Mouse (Mus musculus) splenic B cell, adult 2 months (primary cell): Measurements from ENCODE around the gene Idh3a.

Experiments used
- DNase-seq: peaks from one replicate; pipeline ENCODE4 v3.0.0-alpha.2; 2011; ENCODE audit warnings: low read depth, low spot score
- H3K27me3 ChIP-seq: 2 replicates; pipeline ENCODE4 v1.6.1; 2012; ENCODE audit warnings: mild to moderate bottlenecking, low read length, moderate library complexity, mixed read lengths; ENCODE audit not compliant: control insufficient read depth, poor library complexity, insufficient read depth, severe bottlenecking
- H3K36me3 ChIP-seq: 2 replicates; pipeline ENCODE4 v1.6.1; 2012; ENCODE audit warnings: mild to moderate bottlenecking, low read length, moderate library complexity, mixed read lengths; ENCODE audit not compliant: control insufficient read depth, poor library complexity, insufficient read depth, severe bottlenecking

The Idh3a gene

DNA sequence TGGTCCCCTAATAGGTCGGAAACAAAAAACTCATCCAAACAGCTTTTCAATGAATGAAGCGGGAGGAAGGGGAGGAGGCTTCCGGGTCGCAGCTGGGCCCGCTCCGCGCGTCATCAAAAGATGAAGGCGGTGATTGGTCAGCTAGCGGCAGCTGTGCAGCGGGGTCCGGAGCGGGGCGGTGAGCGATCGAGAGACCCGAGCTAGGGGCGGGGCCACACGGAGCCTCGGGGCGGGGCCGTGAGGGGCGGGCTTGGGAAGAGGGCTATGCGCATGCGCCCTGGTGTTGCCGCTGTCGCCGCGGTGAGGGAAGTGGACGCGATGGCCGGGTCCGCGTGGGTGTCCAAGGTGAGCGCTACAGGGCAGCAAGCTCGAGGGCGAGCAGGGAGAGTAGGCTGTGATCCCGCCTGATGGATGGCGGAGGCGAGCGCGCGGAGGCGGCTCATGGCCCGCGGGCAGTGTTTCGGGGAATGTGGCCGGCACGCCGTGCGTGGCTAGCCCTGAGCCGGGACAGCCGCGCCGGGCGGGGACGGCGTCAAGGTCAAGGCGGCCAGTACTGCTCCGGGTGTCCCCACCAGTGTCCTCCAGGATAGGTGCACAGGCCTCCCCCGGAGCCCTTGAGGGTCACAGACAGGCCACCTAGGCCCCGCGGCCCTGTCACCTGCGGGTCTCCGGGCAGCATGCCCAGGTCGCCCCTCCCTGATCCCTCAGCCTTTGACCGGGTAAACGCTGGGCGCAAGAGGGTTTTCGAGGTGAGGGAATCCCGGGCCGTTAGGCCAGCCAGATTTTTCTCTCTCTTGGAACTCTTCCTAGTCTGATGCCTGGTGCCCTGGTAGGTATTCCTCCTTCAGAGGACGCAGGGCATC is at the start of gene Idh3a:
TSS of gene Idh3a (plus strand) at position 136 of the 863 bp plus-strand sequence.
- peak; percentile 98 for DNase-seq
- Histone ChIP-seq H3K27me3 (no peaks in the 10 kb centered on the region), H3K36me3 (no peaks in the 10 kb centered on the region)

- H3K27me3 ChIP-seq: no peaks in the 10 kb centered on the region
- DNase-seq: no peak
- H3K36me3 ChIP-seq: no peaks in the 10 kb centered on the region
Observed at GRCm38 (mm10) chr9:54537030-54537429, 49.1 kb upstream of the Idh3a start.

- Histone ChIP-seq H3K36me3 (no peaks in the 10 kb centered on the region), H3K27me3 (no peaks in the 10 kb centered on the region)
- DNase-seq: no peak
Observed at GRCm38 (mm10) chr9:54537480-54537879, 48.7 kb upstream of the Idh3a start.

DNA sequence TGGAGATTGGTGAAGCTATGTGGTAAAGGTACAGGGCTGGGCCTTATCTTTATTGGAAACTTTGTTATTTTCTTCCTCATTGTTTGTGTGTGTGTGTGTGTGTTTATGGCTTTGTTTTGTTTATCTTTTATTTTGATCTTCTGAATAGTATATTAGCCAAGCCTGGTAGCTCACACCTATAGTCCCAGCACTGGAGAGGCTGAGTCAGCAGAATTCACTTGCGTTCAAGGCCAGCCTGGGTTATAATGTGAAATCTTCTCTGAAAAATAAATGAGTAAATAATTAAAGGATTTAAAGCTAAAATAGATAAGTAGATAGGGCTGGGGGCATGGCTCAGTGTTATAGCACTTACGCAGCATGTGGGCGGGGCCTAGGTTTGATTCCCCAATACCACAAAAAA is 47.9 kb upstream of the Idh3a start:
- no peaks in the 10 kb centered on the region for H3K36me3 ChIP-seq
- H3K27me3 ChIP-seq: no peaks in the 10 kb centered on the region
- no peak for DNase-seq

DNA sequence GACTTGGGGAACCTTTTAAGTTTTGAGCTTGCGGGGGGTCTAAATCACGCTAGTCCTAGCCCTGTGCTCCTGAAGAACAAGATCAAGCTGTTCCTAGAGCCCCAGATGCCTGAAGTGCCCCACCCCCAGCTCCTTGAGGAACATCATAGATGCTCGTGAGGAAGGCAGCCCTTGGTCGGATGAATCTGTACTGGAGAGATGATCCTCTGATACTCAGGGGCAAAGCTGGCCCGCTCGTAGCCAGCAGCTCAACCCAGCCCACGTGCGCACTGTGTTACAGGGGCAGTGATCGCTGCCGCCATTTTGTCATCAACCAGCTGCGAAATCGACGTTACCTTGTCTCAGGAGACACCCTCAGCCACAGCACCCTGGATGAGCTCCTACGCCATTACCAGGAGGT is 47.5 kb upstream of the Idh3a start, which contains the start of gene Sh2d7:
TSS of gene Sh2d7 (plus strand) at position 301 of the 400 bp plus-strand sequence.
- no peaks in the 10 kb centered on the region for H3K36me3 ChIP-seq
- DNase-seq: no peak
- H3K27me3 ChIP-seq: no peaks in the 10 kb centered on the region

GRCm38 (mm10) chr9:54540801-54541200 is 45.3 kb upstream of the Idh3a start:
- H3K27me3 ChIP-seq: no peaks in the 10 kb centered on the region
- no peak for DNase-seq
- no peaks in the 10 kb centered on the region for H3K36me3 ChIP-seq

- no peaks in the 10 kb centered on the region for H3K36me3 ChIP-seq
- no peak for DNase-seq
Observed at GRCm38 (mm10) chr9:54544212-54544953, 41.8 kb upstream of the Idh3a start.

GRCm38 (mm10) chr9:54544954-54545315 is 41.2 kb upstream of the Idh3a start:
- H3K36me3 ChIP-seq: no peaks in the 10 kb centered on the region
- DNase-seq: no peak

More at GRCm38 (mm10) chr9:54544212-54544953, 41.8 kb upstream of the Idh3a start:
- no peaks in the 10 kb centered on the region for H3K27me3 ChIP-seq

GRCm38 (mm10) chr9:54547536-54547935 is 38.6 kb upstream of the Idh3a start:
- Histone ChIP-seq H3K27me3 (no peaks in the 10 kb centered on the region), H3K36me3 (no peaks in the 10 kb centered on the region)
- DNase-seq: peak; percentile 64

More at GRCm38 (mm10) chr9:54544954-54545315, 41.2 kb upstream of the Idh3a start:
- no peaks in the 10 kb centered on the region for H3K27me3 ChIP-seq

DNA sequence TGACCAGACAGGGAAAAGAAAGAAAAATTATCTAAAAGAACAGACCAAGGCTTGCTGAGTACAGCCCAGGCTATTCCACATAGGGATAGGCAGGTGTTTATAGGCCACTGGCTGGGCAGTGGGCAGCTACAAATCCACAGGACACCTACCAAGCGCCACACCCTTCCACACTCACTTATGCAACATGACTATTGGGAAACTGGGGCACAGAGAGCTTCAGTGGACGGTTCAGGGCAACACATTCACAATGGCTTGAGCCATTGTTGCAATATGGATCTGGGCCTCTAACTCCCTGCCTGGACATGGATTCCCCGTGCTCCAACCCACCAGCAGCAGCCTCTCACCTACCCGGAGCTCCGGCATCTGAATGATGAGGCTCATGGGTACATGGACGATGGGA is 36.7 kb upstream of the Idh3a start:
- H3K36me3 ChIP-seq: no peaks in the 10 kb centered on the region
- DNase-seq: no peak
- H3K27me3 ChIP-seq: no peaks in the 10 kb centered on the region

- no peaks in the 10 kb centered on the region for H3K27me3 ChIP-seq
- peak; percentile 41 for DNase-seq
- no peaks in the 10 kb centered on the region for H3K36me3 ChIP-seq
Observed at GRCm38 (mm10) chr9:54552409-54552808, 33.7 kb upstream of the Idh3a start.

DNA sequence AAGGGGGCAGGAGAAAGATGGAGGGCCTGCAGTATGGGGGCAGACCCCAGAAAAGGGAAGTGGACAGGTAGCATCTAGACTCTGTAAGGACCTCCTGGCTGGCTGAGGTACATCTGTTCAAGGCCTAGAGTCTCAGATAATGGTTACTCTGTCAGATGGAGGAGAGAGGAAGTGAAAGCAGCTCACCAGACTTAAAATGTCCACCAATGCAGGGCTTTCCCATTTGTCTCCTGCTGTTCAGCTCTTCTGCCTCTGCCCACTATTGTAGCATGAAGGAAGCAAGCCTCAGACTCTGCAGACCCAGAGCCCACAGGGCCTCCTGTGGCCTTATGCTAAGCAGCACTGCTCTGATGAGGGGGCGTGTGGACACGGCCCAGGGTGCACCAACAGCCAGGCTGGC is 31.1 kb upstream of the Idh3a start:
- no peaks in the 10 kb centered on the region for H3K27me3 ChIP-seq
- peak; percentile 61 for DNase-seq
- H3K36me3 ChIP-seq: no peaks in the 10 kb centered on the region

GRCm38 (mm10) chr9:54558731-54559130 is 27.4 kb upstream of the Idh3a start:
- Histone ChIP-seq H3K27me3 (no peaks in the 10 kb centered on the region), H3K36me3 (no peaks in the 10 kb centered on the region)
- DNase-seq: no peak

GRCm38 (mm10) chr9:54559771-54560471 is 26.2 kb upstream of the Idh3a start, which contains the start of gene Cib2:
Cib2 (minus strand) TSS chr9:54560218.
- H3K36me3 ChIP-seq: no peaks in the 10 kb centered on the region
- H3K27me3 ChIP-seq: no peaks in the 10 kb centered on the region
- DNase-seq: peak; percentile 82
